Mouse (Mus musculus) G1E (cell line): Measurements from ENCODE around the gene Atp9a. TPM values are rescaled to one million over a fixed set of nuclear protein-coding genes. Genes with fewer than 3 reads are reported as not detected.

ENCODE experiments used
- ATAC-seq: 2 replicates; pipeline ENCODE4 v1.8.0; 2016; ENCODE audit warnings: mild to moderate bottlenecking; ENCODE audit not compliant: insufficient number of reproducible peaks, poor library complexity, low FRiP score, severe bottlenecking; ENCODE audit errors: extremely low read depth
- DNase-seq: peaks from one replicate; pipeline ENCODE4 v3.0.0; 2012; ENCODE audit warnings: low spot score
- H3K27me3 ChIP-seq: 2 replicates; pipeline ENCODE4 v1.6.1; 2012; ENCODE audit warnings: mild to moderate bottlenecking, low read length, inconsistent platforms; ENCODE audit not compliant: insufficient read depth
- H3K36me3 ChIP-seq: replicated peaks from 2 replicates; pipeline ENCODE3; 2012; ENCODE audit warnings: mild to moderate bottlenecking, inconsistent platforms
- H3K4me1 ChIP-seq: 2 replicates; pipeline ENCODE4 v1.6.1; 2012; ENCODE audit warnings: low read depth, low read length, inconsistent platforms, mixed read lengths; ENCODE audit not compliant: insufficient read depth
- H3K4me3 ChIP-seq: 2 replicates; pipeline ENCODE4 v1.5.1; 2012; ENCODE audit warnings: low read depth, mild to moderate bottlenecking, inconsistent platforms, low read length, moderate library complexity, mixed read lengths
- H3K9me3 ChIP-seq: replicated peaks from 2 replicates; pipeline ENCODE4 v1.6.1; 2012; ENCODE audit warnings: inconsistent platforms
- CTCF ChIP-seq: IDR thresholded peaks from 2 replicates; pipeline ENCODE4 v1.5.1; 2012; ENCODE audit warnings: low read depth, low read length, inconsistent platforms, mixed read lengths
- GATA1 ChIP-seq: IDR thresholded peaks from 2 replicates; pipeline ENCODE4 v1.6.1; 2012; ENCODE audit warnings: borderline replicate concordance, low read length, inconsistent platforms, mixed read lengths
- GATA2 ChIP-seq: IDR thresholded peaks from 2 replicates; pipeline ENCODE4 v1.6.1; 2012; ENCODE audit warnings: low read depth, low read length, inconsistent platforms, borderline replicate concordance
- POLR2AphosphoS5 ChIP-seq: IDR thresholded peaks from 2 replicates; pipeline ENCODE4 v1.6.1; 2012; ENCODE audit warnings: low read depth, low read length, inconsistent platforms; ENCODE audit not compliant: insufficient replicate concordance
- TAL1 ChIP-seq: conservative IDR thresholded peaks from 2 replicates; pipeline ENCODE4 v1.6.1; 2012; ENCODE audit warnings: low read depth, low read length, inconsistent platforms, mixed read lengths
- polyA plus RNA-seq: library from polyadenylated mRNA; stranded (reverse); fragments of >175 nt; gene quantifications from 2 replicates; pipeline ENCODE4 v1.2.3, GENCODE M21; 2012
- total RNA-seq, 2 experiments: library from RNA; stranded (forward) in 1 of 2; stranded (reverse) in 1 of 2; fragments of 200-1000 nt in 1 of 2; fragments of >200 nt in 1 of 2; fragmentation: Nextera tagmentation in 1 of 2; gene quantifications; 2 replicates each; pipeline ENCODE4 v1.2.3; 2014 to 2017

Gene Atp9a
- total and polyA plus RNA-seq, 3 experiments, result not detected

DNA sequence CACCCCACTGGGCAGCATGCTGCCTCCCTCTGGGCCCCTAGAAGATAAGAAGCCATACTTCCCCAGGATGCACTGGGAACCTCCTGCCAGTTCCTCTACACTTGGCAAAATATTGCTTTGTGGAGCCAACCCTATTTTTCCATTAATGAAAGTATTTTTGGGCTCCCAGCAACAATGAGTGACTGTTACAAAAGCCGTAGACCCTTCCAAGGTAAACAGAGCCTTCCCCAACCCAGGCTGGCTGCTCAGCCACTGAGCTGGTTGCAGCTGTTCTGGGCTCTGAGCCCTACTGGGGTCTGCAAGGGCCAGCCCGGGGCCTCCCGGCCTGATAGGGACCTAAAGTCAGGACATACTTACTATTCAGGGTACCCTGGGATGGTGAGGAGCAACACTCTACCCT, 131.3 kb downstream of the Atp9a start:
- H3K4me1 ChIP-seq, result no peaks in the 10 kb centered on the region

GRCm38 (mm10) chr2:168609653-168610248, 132.5 kb downstream of the Atp9a start:
- DNase-seq, result no peak
- no peaks in the 10 kb centered on the region for H3K4me1 ChIP-seq

More for the DNA sequence above, 131.3 kb downstream of the Atp9a start:
- no peaks in the 10 kb centered on the region for H3K27me3 ChIP-seq
- ATAC-seq (no peak), DNase-seq (no peak)
- TF ChIP-seq TAL1 (no peak), GATA1 (no peak), CTCF (no peak), POLR2AphosphoS5 (no peak), GATA2 (no peak)
- no peak overlapping the region for H3K4me3 ChIP-seq
- no peaks in the 10 kb centered on the region for H3K36me3 ChIP-seq
- peaks cover 93% of the 10 kb centered on the region for H3K9me3 ChIP-seq

DNA sequence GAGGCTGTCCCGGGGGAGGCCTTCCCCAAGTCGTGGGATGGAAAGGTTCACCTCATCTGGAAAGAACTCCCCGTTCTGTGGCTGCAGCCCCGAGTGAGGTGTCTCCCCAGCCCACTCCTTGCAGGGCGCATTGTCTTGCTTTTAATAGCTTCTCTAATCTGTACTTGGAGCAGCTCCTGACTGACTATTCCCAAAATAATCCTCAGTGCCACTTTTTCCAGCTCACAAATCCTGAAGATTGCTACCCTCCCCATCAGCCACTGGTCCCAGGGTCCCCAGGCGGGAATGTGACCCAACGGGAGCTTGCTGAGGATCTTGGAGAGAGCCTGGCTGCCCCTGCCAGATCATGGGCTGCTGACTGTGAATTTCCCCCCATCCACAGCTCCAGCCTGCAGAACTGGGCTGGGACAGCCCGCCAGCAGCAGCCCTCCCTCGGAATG, 134.1 kb downstream of the Atp9a start:
- H3K27me3 ChIP-seq, result no peaks in the 10 kb centered on the region
- ATAC-seq, result no peak
- H3K4me1 ChIP-seq, result no peaks in the 10 kb centered on the region
- peaks cover 92% of the 10 kb centered on the region for H3K9me3 ChIP-seq
- DNase-seq, result no peak
- no peak overlapping the region; the same call in 1 of the 2 replicates for H3K4me3 ChIP-seq
- H3K36me3 ChIP-seq, result no peaks in the 10 kb centered on the region
- TF ChIP-seq TAL1, result no peak
- TF ChIP-seq GATA2, result no peak

More at GRCm38 (mm10) chr2:168609653-168610248, 132.5 kb downstream of the Atp9a start:
- H3K27me3 ChIP-seq, result no peaks in the 10 kb centered on the region
- ATAC-seq, result no peak
- TF ChIP-seq GATA1 (no peak), TAL1 (no peak), GATA2 (no peak), CTCF (no peak), POLR2AphosphoS5 (no peak)
- H3K36me3 ChIP-seq, result no peaks in the 10 kb centered on the region
- peaks cover 95% of the 10 kb centered on the region for H3K9me3 ChIP-seq
- no peak overlapping the region for H3K4me3 ChIP-seq

GRCm38 (mm10) chr2:168604655-168605070, 137.5 kb downstream of the Atp9a start:
- Histone ChIP-seq H3K9me3 (peaks cover 93% of the 10 kb centered on the region), H3K4me3 (no peak overlapping the region; the same call in 1 of the 2 replicates), H3K27me3 (no peaks in the 10 kb centered on the region; the same call in 1 of the 2 replicates), H3K36me3 (no peaks in the 10 kb centered on the region), H3K4me1 (no peaks in the 10 kb centered on the region)
- TF ChIP-seq POLR2AphosphoS5, result no peak
- no peak for TF ChIP-seq GATA2
- TF ChIP-seq GATA1, result no peak
- TF ChIP-seq TAL1, result no peak
- TF ChIP-seq CTCF, result no peak
- ATAC-seq, result no peak
- no peak for DNase-seq

DNA sequence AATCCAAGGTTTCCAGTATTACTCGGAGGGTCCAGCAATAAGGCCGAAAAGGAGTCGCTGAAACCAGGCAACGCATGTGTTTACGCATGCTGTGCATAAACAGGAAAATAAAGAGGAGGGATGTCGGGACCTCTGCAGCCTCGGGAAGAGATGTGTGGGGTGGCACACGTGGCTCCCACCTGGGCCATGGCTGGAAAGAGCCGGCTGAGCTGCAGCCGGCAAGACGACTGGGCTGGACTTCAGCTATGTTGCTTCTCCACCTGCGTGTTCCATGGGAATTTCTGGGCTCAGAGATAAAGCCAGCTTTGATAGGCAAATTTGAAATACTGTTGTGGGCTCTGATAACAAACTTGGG, 139.8 kb downstream of the Atp9a start:
- peaks cover 91% of the 10 kb centered on the region for H3K9me3 ChIP-seq
- no peaks in the 10 kb centered on the region for H3K4me1 ChIP-seq
- H3K27me3 ChIP-seq, result no peaks in the 10 kb centered on the region; the same call in 1 of the 2 replicates
- DNase-seq (no peak), ATAC-seq (no peak)
- no peak for TF ChIP-seq GATA2
- no peak for TF ChIP-seq GATA1
- no peak overlapping the region for H3K4me3 ChIP-seq
- H3K36me3 ChIP-seq, result no peaks in the 10 kb centered on the region

DNA sequence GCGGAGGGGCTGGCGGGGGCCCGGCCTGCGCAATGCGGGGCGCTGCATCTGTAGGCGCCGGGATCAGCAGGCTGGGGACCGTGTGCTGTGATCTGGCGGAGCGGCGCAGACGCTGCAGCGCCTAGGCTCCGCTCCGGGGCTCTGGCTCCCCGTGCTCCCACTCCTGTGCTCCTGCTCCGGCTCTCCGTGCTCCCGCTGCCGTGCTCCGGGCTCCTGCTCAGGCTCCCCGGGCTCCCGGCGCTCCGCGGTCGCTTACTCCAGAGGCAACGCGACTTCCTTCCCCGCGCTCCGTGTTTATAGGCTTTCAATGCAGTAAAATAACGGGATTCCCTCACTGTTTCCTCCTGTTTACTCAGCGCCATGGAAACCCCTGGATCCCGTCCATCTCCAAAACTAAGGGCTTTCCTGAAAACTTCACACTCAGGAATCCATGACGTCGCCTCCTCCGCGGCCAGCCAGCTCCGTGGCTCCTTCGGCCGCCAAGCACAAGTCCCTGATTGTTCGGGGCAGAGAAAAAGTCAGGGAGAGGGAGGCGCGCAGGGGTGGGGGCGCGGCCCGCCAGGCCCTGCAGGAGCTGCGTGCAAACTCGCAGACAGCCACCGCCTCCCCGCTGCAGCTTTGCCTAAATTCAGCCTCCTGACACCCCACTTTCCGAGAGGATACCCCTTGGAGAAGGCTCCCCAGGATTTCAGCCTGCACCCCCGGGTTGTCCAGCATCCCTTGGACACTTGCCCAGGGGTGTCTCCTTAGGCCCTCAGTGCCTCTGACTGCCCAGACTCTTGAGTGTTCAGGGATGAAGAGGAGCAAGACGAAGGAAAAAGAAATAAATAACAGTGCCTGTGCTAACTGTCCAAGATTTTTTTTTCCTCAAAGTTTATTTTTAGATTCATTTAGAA, 140.5 kb downstream of the Atp9a start, which contains the start of gene Nfatc2:
TSS of gene Nfatc2 (minus strand) at position 167 of the 896 bp plus-strand sequence.
- DNase-seq (no peak), ATAC-seq (no peak)
- Histone ChIP-seq H3K4me1 (no peaks in the 10 kb centered on the region), H3K9me3 (peaks cover 91% of the 10 kb centered on the region), H3K4me3 (peak within 1 kb of the TSS; percentile 25; the same call in 1 of the 2 replicates), H3K36me3 (no peaks in the 10 kb centered on the region), H3K27me3 (no peaks in the 10 kb centered on the region; the same call in 1 of the 2 replicates)
- no peak for TF ChIP-seq GATA1
- no peak for TF ChIP-seq POLR2AphosphoS5
- TF ChIP-seq GATA2, result no peak
- TF ChIP-seq TAL1, result no peak
- no peak for TF ChIP-seq CTCF
